Mouse (Mus musculus) erythroblast, embryonic 14.5 days (primary cell): Measurements from ENCODE around the gene 1700037H04Rik. TPM values are rescaled to one million over a fixed set of nuclear protein-coding genes. Genes with fewer than 3 reads are reported as not detected.

ENCODE experiments used
- H3K27me3 ChIP-seq: 2 replicates; pipeline ENCODE4 v1.6.1; 2012; ENCODE audit warnings: inconsistent platforms; ENCODE audit not compliant: control insufficient read depth
- H3K36me3 ChIP-seq: 2 replicates; pipeline ENCODE4 v1.6.1; 2012; ENCODE audit warnings: mild to moderate bottlenecking, inconsistent platforms; ENCODE audit not compliant: control insufficient read depth
- H3K4me1 ChIP-seq: 2 replicates; pipeline ENCODE4 v1.6.1; 2012; ENCODE audit warnings: inconsistent platforms; ENCODE audit not compliant: control insufficient read depth
- H3K4me3 ChIP-seq: replicated peaks from 2 replicates; pipeline ENCODE3; 2012; ENCODE audit warnings: moderate library complexity, mild to moderate bottlenecking, inconsistent platforms
- H3K9me3 ChIP-seq: 2 replicates; pipeline ENCODE4 v1.6.1; 2012; ENCODE audit warnings: low read length, inconsistent platforms, mixed read lengths; ENCODE audit not compliant: control insufficient read depth
- GATA1 ChIP-seq: IDR thresholded peaks from 2 replicates; pipeline ENCODE4 v1.6.1; 2012; ENCODE audit warnings: low read length, inconsistent platforms, mixed read lengths
- TAL1 ChIP-seq: IDR thresholded peaks from 3 replicates; pipeline ENCODE4 v1.6.1; 2012; ENCODE audit warnings: low read length, inconsistent platforms, mixed read lengths
- polyA plus RNA-seq: library from polyadenylated mRNA; stranded (reverse); fragments of >175 nt; gene quantifications from 2 replicates; pipeline ENCODE4 v1.2.3, GENCODE M21; 2012

The 1700037H04Rik gene
- polyA plus RNA-seq, 1 experiment = 219 TPM

- Histone ChIP-seq H3K4me1 (peaks cover 48% of the 10 kb centered on the region), H3K4me3 (no peak overlapping the region), H3K9me3 (peaks cover 10% of the 10 kb centered on the region), H3K27me3 (peaks cover 80% of the 10 kb centered on the region), H3K36me3 (peaks cover 23% of the 10 kb centered on the region)
- TF ChIP-seq GATA1 = no peak
- no peak for TF ChIP-seq TAL1
Observed at GRCm38 (mm10) chr2:131171401-131172104, 11.7 kb upstream of the 1700037H04Rik start.

- Histone ChIP-seq H3K27me3 (peaks cover 86% of the 10 kb centered on the region), H3K4me3 (no peak overlapping the region), H3K9me3 (peaks cover 10% of the 10 kb centered on the region), H3K4me1 (peaks cover 43% of the 10 kb centered on the region), H3K36me3 (peaks cover 17% of the 10 kb centered on the region)
- TF ChIP-seq GATA1 (no peak), TAL1 (no peak)
Observed at GRCm38 (mm10) chr2:131170936-131171335, 11.1 kb upstream of the 1700037H04Rik start.

DNA sequence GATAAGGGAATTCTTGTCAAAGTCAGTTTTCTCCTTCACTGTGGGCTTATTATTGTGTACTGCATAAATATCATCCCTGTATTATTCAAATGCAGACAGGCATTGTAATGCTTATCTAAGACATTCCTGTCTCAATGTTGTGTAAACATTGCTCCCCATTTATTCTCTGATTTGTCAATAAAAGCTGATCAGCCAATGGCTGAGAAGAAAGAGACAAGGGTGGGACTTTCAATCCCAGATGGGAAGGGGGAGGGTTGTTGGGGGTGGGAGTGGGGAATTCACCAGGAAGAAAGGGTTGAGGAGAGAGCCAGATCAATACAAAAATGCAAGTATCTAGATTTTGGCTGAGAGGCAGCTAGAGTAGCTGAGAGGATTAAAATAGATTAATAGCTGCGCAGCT is 9.0 kb upstream of the 1700037H04Rik start:
- H3K4me3 ChIP-seq = no peak overlapping the region
- peaks cover 23% of the 10 kb centered on the region for H3K4me1 ChIP-seq
- TF ChIP-seq GATA1 = no peak
- no peak for TF ChIP-seq TAL1
- H3K36me3 ChIP-seq = peaks cover 5% of the 10 kb centered on the region
- H3K9me3 ChIP-seq = peaks cover 10% of the 10 kb centered on the region
- H3K27me3 ChIP-seq = peaks cover 88% of the 10 kb centered on the region

DNA sequence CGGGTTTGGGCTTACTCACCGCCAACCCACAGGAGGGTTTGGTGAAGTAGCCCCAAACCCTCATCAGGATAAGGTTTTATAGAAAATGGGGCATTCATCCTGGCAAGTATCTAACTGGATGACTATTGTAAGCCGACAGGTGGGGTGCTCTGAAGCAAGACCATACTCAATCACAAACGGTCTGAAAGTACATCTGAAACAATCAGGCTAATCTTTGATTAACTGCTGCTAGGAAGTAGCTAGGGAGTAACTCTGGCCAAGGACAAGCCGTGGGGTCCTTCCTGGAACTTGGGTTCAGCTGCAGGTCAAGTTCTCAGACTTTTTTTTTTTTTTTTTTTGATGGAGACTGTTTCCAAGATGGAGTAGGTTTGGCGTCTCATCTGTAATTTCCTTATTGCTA is 8.1 kb upstream of the 1700037H04Rik start:
- Histone ChIP-seq H3K36me3 (peaks cover 5% of the 10 kb centered on the region), H3K9me3 (peaks cover 10% of the 10 kb centered on the region), H3K27me3 (peaks cover 80% of the 10 kb centered on the region), H3K4me3 (no peak overlapping the region), H3K4me1 (peaks cover 19% of the 10 kb centered on the region)
- TF ChIP-seq TAL1 (no peak), GATA1 (no peak)

- no peak overlapping the region for H3K4me3 ChIP-seq
- no peak for TF ChIP-seq GATA1
- TF ChIP-seq TAL1 = no peak
- H3K4me1 ChIP-seq = peaks cover 17% of the 10 kb centered on the region
- H3K36me3 ChIP-seq = no peaks in the 10 kb centered on the region; the same call in 1 of the 2 replicates
- H3K27me3 ChIP-seq = peaks cover 62% of the 10 kb centered on the region
- H3K9me3 ChIP-seq = peaks cover 4% of the 10 kb centered on the region
Observed at GRCm38 (mm10) chr2:131166172-131166571, 6.3 kb upstream of the 1700037H04Rik start.

GRCm38 (mm10) chr2:131163924-131164323 is 4.0 kb upstream of the 1700037H04Rik start:
- no peak for TF ChIP-seq GATA1
- TF ChIP-seq TAL1 = no peak
- Histone ChIP-seq H3K9me3 (peaks cover 4% of the 10 kb centered on the region), H3K36me3 (peaks cover under 1% of the 10 kb centered on the region), H3K4me1 (peaks cover 31% of the 10 kb centered on the region), H3K27me3 (peaks cover 39% of the 10 kb centered on the region), H3K4me3 (no peak overlapping the region)

GRCm38 (mm10) chr2:131160671-131161111 is 810 bp upstream of the 1700037H04Rik start:
- H3K9me3 ChIP-seq = no peaks in the 10 kb centered on the region
- H3K36me3 ChIP-seq = peaks cover 33% of the 10 kb centered on the region
- H3K4me1 ChIP-seq = peaks cover 63% of the 10 kb centered on the region
- peaks cover 8% of the 10 kb centered on the region for H3K27me3 ChIP-seq
- H3K4me3 ChIP-seq = peak overlapping the region; percentile 79
- TF ChIP-seq TAL1 = no peak
- TF ChIP-seq GATA1 = no peak

GRCm38 (mm10) chr2:131159491-131159910 is 380 bp downstream of the 1700037H04Rik start:
- Histone ChIP-seq H3K36me3 (peaks cover 44% of the 10 kb centered on the region), H3K4me1 (peaks cover 75% of the 10 kb centered on the region)
- TF ChIP-seq TAL1 (peak; percentile 71), GATA1 (peak; percentile 60)

GRCm38 (mm10) chr2:131156987-131157386 is 2.9 kb downstream of the 1700037H04Rik start:
- TF ChIP-seq GATA1 = no peak
- no peak for TF ChIP-seq TAL1
- Histone ChIP-seq H3K4me3 (peak overlapping the region; percentile 79), H3K4me1 (peaks cover 90% of the 10 kb centered on the region), H3K27me3 (no peaks in the 10 kb centered on the region; the same call in 1 of the 2 replicates), H3K9me3 (peaks cover 8% of the 10 kb centered on the region), H3K36me3 (peaks cover 70% of the 10 kb centered on the region)

More at GRCm38 (mm10) chr2:131159491-131159910, 380 bp downstream of the 1700037H04Rik start:
- no peaks in the 10 kb centered on the region for H3K9me3 ChIP-seq
- H3K4me3 ChIP-seq = peak overlapping the region; percentile 79
- peaks cover 3% of the 10 kb centered on the region for H3K27me3 ChIP-seq
